Mouse (Mus musculus) macrophage (primary cell): ENCODE measurements around the gene Fzd7. TPM values are rescaled to one million over a fixed set of nuclear protein-coding genes. Genes with fewer than 3 reads are reported as not detected.

Experiments
- H3K27ac ChIP-seq: fragments of 350-480 bp; formaldehyde crosslinking; 2 replicates; pipeline ENCODE4 v1.9.0; 2021
- H3K36me3 ChIP-seq: fragments of 350-480 bp; formaldehyde crosslinking; 2 replicates; pipeline ENCODE4 v1.9.0; 2021; ENCODE audit errors: inconsistent target
- H3K4me3 ChIP-seq: fragments of 350-480 bp; formaldehyde crosslinking; 2 replicates; pipeline ENCODE4 v1.9.0; 2021; ENCODE audit errors: inconsistent target
- H3K79me2 ChIP-seq: fragments of 350-480 bp; formaldehyde crosslinking; 2 replicates; pipeline ENCODE4 v1.9.0; 2021; ENCODE audit errors: inconsistent target
- WGBS: methylation state at CpG from one replicate; pipeline ENCODE4 v1.1.7; 2026; ENCODE audit warnings: inconsistent platforms; ENCODE audit not compliant: missing documents; 5-methylcytosine and 5-hydroxymethylcytosine counted together
- polyA plus RNA-seq: library from polyadenylated mRNA; stranded (reverse); fragments of 250-400 nt; gene quantifications from 3 replicates; pipeline ENCODE4 v1.2.4, GENCODE M21; 2018; ENCODE audit warnings: inconsistent platforms

Gene Fzd7
- polyA plus RNA-seq, 1 experiment from 2014 or later: 14.8 TPM

DNA sequence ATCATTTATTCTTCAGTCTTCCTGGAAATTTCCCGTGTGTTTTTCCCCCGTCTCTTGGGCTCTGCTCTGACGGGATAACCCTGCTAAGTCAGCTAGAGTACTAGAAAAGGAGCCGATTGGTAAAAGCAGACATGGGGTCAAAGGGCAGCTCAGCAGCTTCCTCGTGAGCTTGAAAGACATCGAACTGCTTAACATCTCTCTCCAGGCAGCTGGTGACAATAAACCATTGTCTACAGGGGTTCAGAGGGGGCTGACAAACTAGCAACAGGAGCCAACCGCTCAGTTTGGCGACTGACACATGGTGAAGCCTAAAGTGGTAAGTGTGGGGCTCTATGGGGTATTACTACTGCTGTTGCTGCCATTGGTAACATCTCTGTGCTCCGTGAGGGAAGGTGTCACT, 30.6 kb upstream of the Fzd7 start:
- Histone ChIP-seq H3K4me3 (no peak overlapping the region), H3K36me3 (no peaks in the 10 kb centered on the region)
- 78% methylated on average over 9 of the region's 9 CpGs for WGBS

GRCm38 (mm10) chr1:59456825-59457224, 25.4 kb upstream of the Fzd7 start:
- 92% methylated on average over 3 of the region's 3 CpGs for WGBS
- Histone ChIP-seq H3K36me3 (no peaks in the 10 kb centered on the region), H3K27ac (no peak overlapping the region)

More for the DNA sequence above, 30.6 kb upstream of the Fzd7 start:
- no peaks in the 10 kb centered on the region for H3K79me2 ChIP-seq
- H3K27ac ChIP-seq: no peak overlapping the region

GRCm38 (mm10) chr1:59457873-59458272, 24.4 kb upstream of the Fzd7 start:
- 68% methylated on average over 4 of the region's 4 CpGs for WGBS
- Histone ChIP-seq H3K79me2 (no peaks in the 10 kb centered on the region), H3K4me3 (no peak overlapping the region), H3K27ac (no peak overlapping the region), H3K36me3 (no peaks in the 10 kb centered on the region)

More at GRCm38 (mm10) chr1:59456825-59457224, 25.4 kb upstream of the Fzd7 start:
- Histone ChIP-seq H3K79me2 (no peaks in the 10 kb centered on the region), H3K4me3 (no peak overlapping the region)

GRCm38 (mm10) chr1:59458886-59459285, 23.3 kb upstream of the Fzd7 start:
- WGBS: 11% methylated on average over 7 of the region's 8 CpGs
- Histone ChIP-seq H3K27ac (peak overlapping the region; percentile 66), H3K79me2 (no peaks in the 10 kb centered on the region), H3K36me3 (no peaks in the 10 kb centered on the region), H3K4me3 (no peak overlapping the region)

GRCm38 (mm10) chr1:59464696-59465639, 17.3 kb upstream of the Fzd7 start:
- Histone ChIP-seq H3K4me3 (no peak overlapping the region), H3K79me2 (no peaks in the 10 kb centered on the region), H3K27ac (no peak overlapping the region), H3K36me3 (no peaks in the 10 kb centered on the region)
- 64% methylated on average over 17 of the region's 17 CpGs for WGBS

DNA sequence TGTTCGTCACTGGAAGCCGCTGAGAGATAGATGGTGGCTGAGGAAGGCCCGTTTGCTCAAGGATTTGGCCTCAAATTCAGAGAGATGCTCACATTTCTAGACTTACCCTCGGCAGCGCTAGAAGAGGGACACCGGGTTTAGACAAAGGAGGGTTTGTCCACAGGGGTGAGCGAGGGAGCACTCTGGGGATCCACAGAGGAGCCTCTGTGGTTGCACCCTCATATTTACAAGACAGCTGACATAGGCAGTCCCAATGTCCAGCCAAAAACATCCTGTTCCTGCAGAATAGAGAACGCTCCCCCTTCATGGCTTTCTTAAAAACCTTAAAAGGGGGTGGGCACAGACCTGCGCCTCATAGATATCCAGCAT, 16.6 kb upstream of the Fzd7 start:
- no peak overlapping the region for H3K4me3 ChIP-seq
- 96% methylated on average over 9 of the region's 9 CpGs for whole genome bisulfite sequencing
- no peaks in the 10 kb centered on the region for H3K36me3 ChIP-seq
- no peak overlapping the region for H3K27ac ChIP-seq
- no peaks in the 10 kb centered on the region for H3K79me2 ChIP-seq

GRCm38 (mm10) chr1:59469170-59469569, 13.1 kb upstream of the Fzd7 start:
- Histone ChIP-seq H3K27ac (no peak overlapping the region), H3K4me3 (no peak overlapping the region), H3K36me3 (no peaks in the 10 kb centered on the region), H3K79me2 (no peaks in the 10 kb centered on the region)
- 98% methylated on average over 4 of the region's 4 CpGs for WGBS

GRCm38 (mm10) chr1:59470766-59471165, 11.5 kb upstream of the Fzd7 start:
- 98% methylated on average over 4 of the region's 4 CpGs for WGBS
- H3K79me2 ChIP-seq: no peaks in the 10 kb centered on the region
- H3K36me3 ChIP-seq: no peaks in the 10 kb centered on the region
- H3K27ac ChIP-seq: no peak overlapping the region
- no peak overlapping the region for H3K4me3 ChIP-seq

DNA sequence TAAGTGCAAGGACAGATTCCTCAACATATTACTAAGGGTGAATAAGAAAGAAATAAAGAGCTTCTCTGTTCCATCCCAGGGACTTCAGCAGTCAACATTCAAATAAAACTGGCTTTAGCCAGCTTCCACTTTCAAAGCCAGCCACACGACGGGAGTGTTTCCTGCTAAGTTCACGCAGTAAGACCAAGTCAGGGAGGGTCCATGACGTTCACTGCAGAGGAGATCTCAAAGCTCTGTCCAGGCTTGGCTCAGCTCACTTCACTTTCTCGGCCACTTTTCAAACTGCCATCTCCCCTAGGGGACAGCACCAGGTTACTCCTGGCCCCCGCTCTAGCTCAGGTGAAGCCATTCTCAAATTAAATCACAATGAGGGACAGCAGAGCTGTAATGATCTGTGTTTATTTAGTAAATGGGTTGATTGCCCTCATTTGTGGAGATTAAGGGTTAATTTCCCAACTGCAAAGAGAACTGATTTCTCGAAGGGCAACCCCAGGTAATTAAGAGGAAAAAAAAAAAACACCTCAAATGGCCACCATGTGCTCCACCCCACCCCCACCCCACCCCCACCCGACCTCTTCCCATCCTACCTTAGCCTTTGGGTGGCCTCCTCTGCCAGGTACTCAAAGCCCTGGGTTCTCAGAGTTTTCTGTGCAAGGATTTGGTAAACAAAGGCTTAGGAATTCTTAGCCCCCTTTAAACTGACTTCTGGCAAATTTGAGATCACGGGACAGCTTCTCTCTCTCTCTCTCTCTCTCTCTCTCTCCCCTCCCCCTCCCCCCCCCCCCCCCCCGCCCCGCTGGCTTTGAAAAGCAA, 9.7 kb upstream of the Fzd7 start:
- WGBS: 58% methylated on average over 8 of the region's 11 CpGs
- H3K36me3 ChIP-seq: no peaks in the 10 kb centered on the region
- H3K79me2 ChIP-seq: no peaks in the 10 kb centered on the region
- no peak overlapping the region for H3K4me3 ChIP-seq
- H3K27ac ChIP-seq: no peak overlapping the region

GRCm38 (mm10) chr1:59473181-59473555, 9.1 kb upstream of the Fzd7 start:
- no peak overlapping the region for H3K4me3 ChIP-seq
- H3K36me3 ChIP-seq: no peaks in the 10 kb centered on the region
- no peaks in the 10 kb centered on the region for H3K79me2 ChIP-seq
- WGBS: 84% methylated on average over 4 of the region's 4 CpGs
- H3K27ac ChIP-seq: no peak overlapping the region

GRCm38 (mm10) chr1:59475618-59476017, 6.6 kb upstream of the Fzd7 start:
- Histone ChIP-seq H3K4me3 (no peak overlapping the region), H3K36me3 (no peaks in the 10 kb centered on the region), H3K27ac (peak overlapping the region; percentile 1; the same call in 1 of the 2 replicates), H3K79me2 (no peaks in the 10 kb centered on the region)
- WGBS: 46% methylated on average over 2 of the region's 2 CpGs

- 94% methylated on average over 3 of the region's 3 CpGs for WGBS
These were observed 3.3 kb upstream of the Fzd7 start for GRCm38 (mm10) chr1:59478911-59479310.

GRCm38 (mm10) chr1:59480821-59481455, 1.3 kb upstream of the Fzd7 start:
- 15% methylated on average over 22 of the region's 23 CpGs for WGBS
- Histone ChIP-seq H3K36me3 (peaks cover 6% of the 10 kb centered on the region; the same call in 1 of the 2 replicates), H3K27ac (peak overlapping the region; percentile 94), H3K79me2 (peaks cover 31% of the 10 kb centered on the region), H3K4me3 (peak overlapping the region; percentile 34)

More at GRCm38 (mm10) chr1:59478911-59479310, 3.3 kb upstream of the Fzd7 start:
- H3K27ac ChIP-seq: no peak overlapping the region
- no peak overlapping the region for H3K4me3 ChIP-seq
- peaks cover 10% of the 10 kb centered on the region for H3K79me2 ChIP-seq
- H3K36me3 ChIP-seq: no peaks in the 10 kb centered on the region

DNA sequence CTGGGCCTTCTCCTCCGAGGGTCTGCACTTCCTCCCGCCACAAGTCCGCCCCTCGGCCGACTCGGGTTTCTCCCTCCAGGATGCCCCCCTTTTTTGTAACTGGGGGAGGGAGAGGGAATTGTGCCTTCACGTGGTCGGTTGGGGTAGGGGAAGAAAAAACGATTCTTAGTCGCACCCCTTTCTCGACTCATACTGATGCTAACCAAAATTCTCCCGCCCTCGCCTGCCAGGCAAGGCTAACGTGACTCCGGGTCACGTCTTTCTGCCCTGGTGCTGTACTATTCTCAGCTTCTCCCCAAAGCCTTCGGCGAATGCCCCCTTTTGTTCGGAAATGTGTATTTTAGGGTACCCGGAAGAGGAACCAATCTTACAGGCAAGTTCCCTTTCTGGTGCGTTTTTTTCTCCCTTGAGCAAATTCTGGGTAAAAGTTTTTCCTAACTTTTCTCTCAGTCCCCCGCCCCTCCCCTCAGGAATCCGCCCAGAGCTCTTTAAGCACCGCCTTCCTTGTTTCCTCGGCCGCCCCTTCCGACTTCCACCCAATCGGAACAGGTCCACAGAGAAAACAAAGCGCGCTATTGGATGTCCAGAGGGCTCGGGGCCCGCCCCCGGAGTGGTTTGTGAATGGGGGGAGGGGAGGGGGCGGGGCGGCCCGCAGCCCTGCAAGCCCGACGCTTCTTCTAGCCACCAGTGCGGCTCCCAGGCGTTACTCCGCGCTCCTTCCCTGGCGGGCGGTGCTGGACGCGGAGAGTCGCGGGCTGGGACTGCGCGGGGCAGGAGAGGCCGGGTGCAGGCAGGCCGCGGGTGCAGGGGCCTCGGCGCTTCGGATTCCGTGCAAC, 550 bp upstream of the Fzd7 start:
- Histone ChIP-seq H3K4me3 (peak overlapping the region; percentile 34), H3K36me3 (peaks cover 6% of the 10 kb centered on the region; the same call in 1 of the 2 replicates), H3K27ac (peak overlapping the region; percentile 94), H3K79me2 (peaks cover 38% of the 10 kb centered on the region)
- 1% methylated on average over 56 of the region's 57 CpGs for WGBS
